ENCODE assay signal across 37 mouse cellular contexts in genomic region chr1:172332925-172333324, GRCm38 (mm10). TPM values are rescaled to one million over a fixed set of nuclear protein-coding genes. Genes with fewer than 3 reads are reported as not detected.
"Had no signal": no experiment of that assay in that cellular context is flagged by ENCODE, and none has a peak within 500 bp of the region (broad histone marks: within the 10 kb centered on the region; RNA-seq: fewer than 3 reads in every experiment).

No protein-coding gene starts in this region.

- H3K36me3 ChIP-seq: limb, embryonic 10.5 days; limb, embryonic 12.5 days; limb, embryonic 13.5 days; limb, embryonic 15.5 days; liver, embryonic 12.5 days; liver, embryonic 13.5 days; liver, embryonic 15.5 days; lung, embryonic 15.5 days; midbrain, embryonic 10.5 days; midbrain, embryonic 12.5 days; midbrain, embryonic 13.5 days; midbrain, embryonic 15.5 days had no signal

- H3K4me1 ChIP-seq: limb, embryonic 10.5 days; limb, embryonic 12.5 days; limb, embryonic 13.5 days; limb, embryonic 15.5 days; liver, embryonic 12.5 days; liver, embryonic 13.5 days; liver, embryonic 15.5 days; lung, embryonic 15.5 days had no signal

- ATAC-seq: liver, embryonic 12.5 days; liver, postnatal 0 days; lung, postnatal 0 days; midbrain, embryonic 13.5 days; midbrain, embryonic 15.5 days; midbrain, embryonic 16.5 days had no signal

- DNase-seq: left cerebral cortex, postnatal 4 days; liver; liver, embryonic 13.5 days; liver, postnatal 0 days; lung, adult 18-20 months; lung, adult 2 months; lung, embryonic 14.5 days; lung, postnatal 10 days; lung, postnatal 14 days; lung, postnatal 36 days; lung, postnatal 4 days; midbrain, embryonic 14.5 days had no signal

- H3K27me3 ChIP-seq: midbrain, embryonic 15.5 days had no signal

- H3K4me3 ChIP-seq: limb, embryonic 10.5 days; limb, embryonic 12.5 days; limb, embryonic 13.5 days; limb, embryonic 15.5 days; liver, embryonic 12.5 days; liver, embryonic 13.5 days; liver, embryonic 15.5 days; lung, embryonic 15.5 days; megakaryocyte, embryonic 14.5 days; midbrain, embryonic 10.5 days; midbrain, embryonic 12.5 days; midbrain, embryonic 13.5 days; midbrain, embryonic 15.5 days; myocyte had no signal

- H3K27ac ChIP-seq: limb, embryonic 10.5 days; limb, embryonic 12.5 days; limb, embryonic 13.5 days; limb, embryonic 15.5 days; liver, embryonic 12.5 days; liver, embryonic 13.5 days; liver, embryonic 14.5 days; liver, embryonic 15.5 days; lung, embryonic 15.5 days; macrophage; midbrain, embryonic 12.5 days; midbrain, embryonic 13.5 days; midbrain, embryonic 15.5 days had no signal

- H3K4me2 ChIP-seq: limb, embryonic 12.5 days; limb, embryonic 13.5 days; limb, embryonic 15.5 days; liver, embryonic 11.5 days; liver, embryonic 12.5 days; liver, embryonic 13.5 days; liver, embryonic 15.5 days; lung, embryonic 14.5 days; lung, embryonic 15.5 days; midbrain, embryonic 11.5 days; midbrain, embryonic 12.5 days; midbrain, embryonic 13.5 days; midbrain, embryonic 15.5 days had no signal

- H3K9me3 ChIP-seq: limb, embryonic 10.5 days; limb, embryonic 12.5 days; limb, embryonic 13.5 days; limb, embryonic 15.5 days; liver, embryonic 12.5 days; liver, embryonic 13.5 days; liver, embryonic 15.5 days; lung, embryonic 15.5 days; megakaryocyte, embryonic 14.5 days; midbrain, embryonic 10.5 days; midbrain, embryonic 12.5 days; midbrain, embryonic 13.5 days; midbrain, embryonic 15.5 days had no signal

- H3K9ac ChIP-seq: limb, embryonic 12.5 days; limb, embryonic 13.5 days; limb, embryonic 15.5 days; liver, embryonic 12.5 days; liver, embryonic 13.5 days; liver, embryonic 14.5 days; liver, embryonic 15.5 days; liver, postnatal 0 days; lung, embryonic 14.5 days; lung, embryonic 15.5 days; midbrain, embryonic 12.5 days; midbrain, embryonic 13.5 days; midbrain, embryonic 15.5 days had no signal

RNA-seq across cellular contexts. Expression of gene Kcnj9, which starts 3.8 kb away (rescaled TPM):
- total RNA-seq: megakaryocyte progenitor cell, adult 5-6 weeks; megakaryocyte, adult 5-6 weeks; megakaryocyte-erythroid progenitor cell, adult 5-6 weeks; monocyte, adult 5-6 weeks had no signal
- polyA plus RNA-seq: limb, embryonic 10.5 days; limb, embryonic 11.5 days; limb, embryonic 12.5 days; liver, embryonic 12.5 days; liver, embryonic 13.5 days; liver, embryonic 15.5 days; lung, adult 2 months; lung, embryonic 16.5 days; lung, postnatal 0 days had no signal

RNA-seq across cellular contexts. Expression of gene Kcnj10, which starts 8.1 kb away (rescaled TPM):
- total RNA-seq: monocyte, adult 5-6 weeks had no signal
- polyA plus RNA-seq: myocyte had no signal

RNA-seq across cellular contexts. Expression of gene Atp1a2, which starts 35.1 kb away (rescaled TPM):
- total RNA-seq: megakaryocyte progenitor cell, adult 5-6 weeks; megakaryocyte, adult 5-6 weeks; megakaryocyte-erythroid progenitor cell, adult 5-6 weeks; monocyte, adult 5-6 weeks had no signal
- polyA plus RNA-seq: macrophage had no signal
